In the genomic region with DNA sequence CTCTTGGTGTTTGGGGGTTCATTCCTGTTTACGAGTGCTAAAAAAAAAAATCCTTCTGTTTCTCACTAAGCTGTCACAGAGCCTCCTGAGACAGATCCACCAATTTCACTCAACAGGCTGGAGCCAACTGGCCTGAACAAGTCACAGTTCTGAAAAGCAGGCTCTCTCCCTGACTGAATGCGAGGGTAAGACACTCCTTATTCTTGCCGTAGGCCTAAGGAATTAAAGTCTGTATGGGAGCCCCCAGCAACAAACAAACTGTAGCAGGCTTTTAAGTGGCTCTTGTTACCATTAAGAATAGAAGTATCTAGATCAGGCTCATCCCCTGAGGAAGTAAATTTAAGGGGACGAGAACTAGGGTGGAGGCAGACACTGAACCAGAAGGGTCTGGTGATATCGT, we compare ENCODE assay signal across 34 mouse cellular contexts. TPM values are rescaled to one million over a fixed set of nuclear protein-coding genes. Genes with fewer than 3 reads are reported as not detected.
"Had no signal": no experiment of that assay in that cellular context is flagged by ENCODE, and none has a peak within 500 bp of the region (broad histone marks: within the 10 kb centered on the region; RNA-seq: fewer than 3 reads in every experiment).

No protein-coding gene starts in this region.

- H3K27ac ChIP-seq: heart, embryonic 10.5 days; heart, embryonic 13.5 days; heart, embryonic 15.5 days; hindbrain, embryonic 10.5 days; hindbrain, embryonic 12.5 days; hindbrain, embryonic 13.5 days; hindbrain, embryonic 15.5 days; hindbrain, postnatal 0 days; intestine, embryonic 15.5 days; kidney, embryonic 15.5 days; kidney, postnatal 0 days; layer of hippocampus, adult 2 months had no signal

- H3K9ac ChIP-seq: heart, embryonic 12.5 days; heart, embryonic 13.5 days; heart, embryonic 15.5 days; hindbrain, embryonic 12.5 days; hindbrain, embryonic 13.5 days; hindbrain, embryonic 15.5 days; intestine, embryonic 15.5 days; kidney, embryonic 15.5 days had no signal

- ATAC-seq: hindbrain, embryonic 16.5 days; hindbrain, postnatal 0 days; inflammation-experienced regulatory T-cells, adult 6 months; intestine, embryonic 15.5 days; intestine, embryonic 16.5 days; intestine, postnatal 0 days had no signal

- DNase-seq: heart, postnatal 10 days; heart, postnatal 14 days; heart, postnatal 36 days; heart, postnatal 4 days; kidney, adult 11 months; kidney, adult 18-20 months; kidney, adult 2 months; kidney, adult 8-10 months; kidney, adult 9 months; kidney, postnatal 10 days; kidney, postnatal 14 days; kidney, postnatal 25 days; kidney, postnatal 36 days; kidney, postnatal 4 days; layer of hippocampus, adult 9-11 months; layer of hippocampus, postnatal 36 days had no signal

- H3K4me2 ChIP-seq: heart, embryonic 11.5 days; heart, embryonic 12.5 days; heart, embryonic 13.5 days; heart, embryonic 15.5 days; hindbrain, embryonic 12.5 days; hindbrain, embryonic 13.5 days; hindbrain, embryonic 15.5 days; intestine, embryonic 15.5 days; kidney, embryonic 15.5 days had no signal

- H3K4me3 ChIP-seq: heart, embryonic 10.5 days; heart, embryonic 12.5 days; heart, embryonic 13.5 days; heart, embryonic 15.5 days; hindbrain, embryonic 10.5 days; hindbrain, embryonic 12.5 days; hindbrain, embryonic 13.5 days; hindbrain, embryonic 15.5 days; intestine, embryonic 15.5 days; kidney, embryonic 15.5 days; layer of hippocampus, adult 2 months had no signal

- H3K9me3 ChIP-seq: heart, embryonic 10.5 days; heart, embryonic 12.5 days; heart, embryonic 13.5 days; heart, embryonic 15.5 days; hindbrain, embryonic 10.5 days; hindbrain, embryonic 12.5 days; hindbrain, embryonic 13.5 days; hindbrain, embryonic 15.5 days; intestine, embryonic 15.5 days; kidney, embryonic 15.5 days had no signal

- H3K27me3 ChIP-seq: heart, embryonic 12.5 days; heart, embryonic 13.5 days; heart, embryonic 15.5 days; hindbrain, embryonic 12.5 days; hindbrain, embryonic 13.5 days; hindbrain, embryonic 15.5 days; intestine, embryonic 15.5 days; kidney, embryonic 15.5 days had no signal

- H3K36me3 ChIP-seq: heart, embryonic 10.5 days; heart, embryonic 12.5 days; heart, embryonic 13.5 days; heart, embryonic 15.5 days; hindbrain, embryonic 10.5 days; hindbrain, embryonic 12.5 days; hindbrain, embryonic 13.5 days; hindbrain, embryonic 15.5 days; intestine, embryonic 15.5 days; kidney, embryonic 15.5 days had no signal

- H3K4me1 ChIP-seq: hindbrain, embryonic 10.5 days; hindbrain, embryonic 12.5 days; hindbrain, embryonic 15.5 days had no signal

RNA-seq across cellular contexts. Expression of gene Slc38a4, which starts 7.5 kb away (rescaled TPM):
- polyA plus RNA-seq: inflammation-experienced regulatory T-cells, adult 6 months had no signal
